In the genomic region with DNA sequence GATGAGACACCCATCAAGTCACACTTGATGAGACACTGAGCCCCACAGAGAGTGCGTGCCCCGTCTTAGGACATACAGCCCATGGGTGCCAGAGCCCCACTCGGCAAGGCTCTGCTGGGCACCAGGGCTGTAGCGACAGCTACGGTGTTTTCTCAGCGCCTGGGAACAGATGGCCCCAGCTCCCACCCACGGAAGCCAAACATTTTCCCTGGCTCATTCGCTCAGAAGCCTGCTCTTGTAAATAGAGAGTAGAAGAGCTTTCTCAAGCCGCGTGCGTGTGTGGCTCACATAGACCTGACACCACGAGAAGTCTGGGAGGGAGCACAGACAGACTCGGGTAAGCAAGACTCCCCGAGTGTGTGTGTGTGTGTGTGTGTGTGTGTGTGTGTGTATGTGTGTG, we compare ENCODE assay signal across 9 mouse cellular contexts. TPM values are rescaled to one million over a fixed set of nuclear protein-coding genes. Genes with fewer than 3 reads are reported as not detected.
DNase-seq lines count a peak whose midpoint lies in the region; ATAC-seq and TF ChIP-seq lines count a peak whose summit lies in the region.
"Had no signal": no experiment of that assay in that cellular context is flagged by ENCODE, and none has a peak within 500 bp of the region (broad histone marks: within the 10 kb centered on the region; RNA-seq: fewer than 3 reads in every experiment).

Slc29a4 (plus strand) TSS at position 265 of the 400 bp plus-strand sequence.

- H3K9ac ChIP-seq in hindbrain, embryonic 16.5 days (ENCODE audit: low read depth, low read length): no peak within 1 kb of the TSS
- no peak within 1 kb of the TSS for H3K9ac ChIP-seq in midbrain, embryonic 12.5 days (replicated peaks)
- no peak within 1 kb of the TSS for H3K9ac ChIP-seq in intestine, postnatal 0 days (ENCODE audit: low read depth, low read length)
- H3K9ac ChIP-seq: heart, embryonic 12.5 days had no signal

- no peaks in the 10 kb centered on the region for H3K36me3 ChIP-seq in hindbrain, embryonic 16.5 days (ENCODE audit: control insufficient read depth, insufficient read depth, low read length)
- H3K36me3 ChIP-seq in midbrain, embryonic 12.5 days: no peaks in the 10 kb centered on the region
- H3K36me3 ChIP-seq in intestine, postnatal 0 days (ENCODE audit: control insufficient read depth, insufficient read depth): no peaks in the 10 kb centered on the region
- H3K36me3 ChIP-seq: heart, embryonic 12.5 days had no signal

- no peak for ATAC-seq in hindbrain, embryonic 16.5 days
- no peak for ATAC-seq in midbrain, embryonic 12.5 days (ENCODE audit: low FRiP score, low read depth)
- no peak for ATAC-seq in intestine, postnatal 0 days
- no peak for ATAC-seq in megakaryocyte progenitor cell, adult 5-6 weeks (replicated peaks; ENCODE audit: poor library complexity)

- no peaks in the 10 kb centered on the region for H3K27me3 ChIP-seq in hindbrain, embryonic 16.5 days (replicated peaks; ENCODE audit: control insufficient read depth, insufficient read depth, low read length)
- H3K27me3 ChIP-seq in midbrain, embryonic 12.5 days: 0 out of 2 replicates have a peak, but pooled peaks cover 3% of the 10 kb centered on the region
- no peaks in the 10 kb centered on the region for H3K27me3 ChIP-seq in intestine, postnatal 0 days (replicated peaks; ENCODE audit: control insufficient read depth, insufficient read depth, low read length)

- TF ChIP-seq CTCF in intestine, postnatal 0 days (IDR thresholded peaks at IDR 0.05; ENCODE audit: low read depth): no peak
- no peak for TF ChIP-seq CTCF in gastrocnemius, adult 2 months (IDR thresholded peaks at IDR 0.05)

- H3K27ac ChIP-seq in hindbrain, embryonic 16.5 days (ENCODE audit: low read depth, low read length): no peak within 1 kb of the TSS
- H3K27ac ChIP-seq in midbrain, embryonic 12.5 days (replicated peaks): 0 out of 2 replicates have a peak within 1 kb of the TSS, but pooled peaks have one; percentile 4
- H3K27ac ChIP-seq in intestine, postnatal 0 days (ENCODE audit: low read depth, low read length): no peak within 1 kb of the TSS
- no peak within 1 kb of the TSS for H3K27ac ChIP-seq in gastrocnemius, adult 2 months

- WGBS in hindbrain, embryonic 16.5 days: 46% methylated on average over 14 of the region's 14 CpGs
- 74% methylated on average over 14 of the region's 14 CpGs for WGBS in midbrain, embryonic 12.5 days
- 42% methylated on average over 14 of the region's 14 CpGs for WGBS in intestine, postnatal 0 days

- no peak within 1 kb of the TSS for H3K4me2 ChIP-seq in hindbrain, embryonic 16.5 days (ENCODE audit: low read length)
- no peak within 1 kb of the TSS for H3K4me2 ChIP-seq in midbrain, embryonic 12.5 days (replicated peaks)
- no peak within 1 kb of the TSS for H3K4me2 ChIP-seq in intestine, postnatal 0 days (replicated peaks; ENCODE audit: low read depth)
- H3K4me2 ChIP-seq: heart, embryonic 12.5 days had no signal

- no peak within 1 kb of the TSS for H3K4me3 ChIP-seq in hindbrain, embryonic 16.5 days (ENCODE audit: low read length)
- no peak within 1 kb of the TSS for H3K4me3 ChIP-seq in midbrain, embryonic 12.5 days
- H3K4me3 ChIP-seq in intestine, postnatal 0 days (ENCODE audit: low read depth, low read length): no peak within 1 kb of the TSS
- H3K4me3 ChIP-seq in gastrocnemius, adult 2 months: no peak within 1 kb of the TSS
- H3K4me3 ChIP-seq: heart, embryonic 12.5 days had no signal

- no peaks in the 10 kb centered on the region for H3K9me3 ChIP-seq in hindbrain, embryonic 16.5 days (ENCODE audit: control insufficient read depth, low read length)
- H3K9me3 ChIP-seq in midbrain, embryonic 12.5 days: no peaks in the 10 kb centered on the region
- H3K9me3 ChIP-seq in intestine, postnatal 0 days (ENCODE audit: control insufficient read depth): no peaks in the 10 kb centered on the region

- peaks cover 7% of the 10 kb centered on the region; the same call in 1 of the 2 replicates for H3K4me1 ChIP-seq in hindbrain, embryonic 16.5 days (ENCODE audit: control insufficient read depth, insufficient read depth, low read depth, low read length)
- peaks cover 14% of the 10 kb centered on the region for H3K4me1 ChIP-seq in midbrain, embryonic 12.5 days
- no peaks in the 10 kb centered on the region for H3K4me1 ChIP-seq in intestine, postnatal 0 days (replicated peaks; ENCODE audit: control insufficient read depth, insufficient read depth, low read length)
- H3K4me1 ChIP-seq: heart, embryonic 12.5 days had no signal

- DNase-seq in adrenal gland, adult 8-10 months: no peak
- peak; percentile 80 to 82 for DNase-seq in cerebellum, postnatal 36 days
- no peak for DNase-seq in gastrocnemius, postnatal 4 days (ENCODE audit: low spot score in 2 of 2)
- no peak for DNase-seq in gastrocnemius, adult 2 months

- intact Hi-C loops in gastrocnemius, adult 2 months (cut with DNase I): no loop called here

RNA-seq across cellular contexts. Expression of gene Slc29a4, which starts in this region (rescaled TPM):
- 10 to 100 TPM; 19.9 to 51.4 (median 32.9) TPM for total RNA-seq in adrenal gland, adult 8-10 months (2022)
- 87.4 and 98.0 TPM in 2 replicates for polyA plus RNA-seq in hindbrain, embryonic 16.5 days (2015; fragmentation: Nextera tagmentation; extraction: Ambion mirVana)
- 49.3 and 50.3 TPM in 2 replicates for polyA plus RNA-seq in midbrain, embryonic 12.5 days (2016; fragmentation: Nextera tagmentation; extraction: Ambion mirVana)
- under 1 TPM; 0.81 to 0.88 TPM for total RNA-seq in gastrocnemius, postnatal 4 days (2021)
- 2.9 and 3.5 TPM in 2 replicates for polyA plus RNA-seq in intestine, postnatal 0 days (2015; fragmentation: Nextera tagmentation; extraction: Ambion mirVana)
- total RNA-seq in gastrocnemius, adult 2 months (2021): not detected
- total RNA-seq in megakaryocyte progenitor cell, adult 5-6 weeks (2015): not detected in 2 replicates
- total RNA-seq in megakaryocyte progenitor cell, adult 5-6 weeks (2017): not detected in 2 replicates

Comparison
In these comparisons a context has a peak if more than half of its experiments do, and no peak if none do; other contexts are left out.
1. RNA of gene Slc29a4 (total RNA-seq): 19.9 to 51.4 TPM in adrenal gland, adult 8-10 months; 0.81 to 0.88 TPM in gastrocnemius, postnatal 4 days, not detected in gastrocnemius, adult 2 months and not detected in megakaryocyte progenitor cell, adult 5-6 weeks; every median in the first group is over 10 times any median in the second.
2. RNA of gene Slc29a4 (polyA plus RNA-seq): 87.4 to 98.0 TPM in hindbrain, embryonic 16.5 days and 49.3 to 50.3 TPM in midbrain, embryonic 12.5 days; 2.9 to 3.5 TPM in intestine, postnatal 0 days; every median in the first group is over 10 times any median in the second.
3. DNase-seq: peak in cerebellum, postnatal 36 days (2 of 2); none in adrenal gland, adult 8-10 months (single experiment), gastrocnemius, postnatal 4 days (0 of 2) and gastrocnemius, adult 2 months (single experiment).